Mouse (Mus musculus) embryonic stem cell, embryonic (primary cell): Measurements from ENCODE around the gene Mcam.

Source experiments
- CTCF ChIA-PET, 4 experiments: fragments of 300-600 bp in 2 of 4; fragments of 350-600 bp in 2 of 4; sonication (Branson Sonifier 250); formaldehyde crosslinking; loops; one replicate each; lab custom pipeline; 2022; ENCODE audit warnings: inconsistent platforms in 2 of 4; lab: Charles Lee
- POLR2A ChIA-PET, 4 experiments: fragments of 300-600 bp in 2 of 4; fragments of 350-600 bp in 2 of 4; sonication (Branson Sonifier 250); formaldehyde crosslinking; loops; one replicate each; lab custom pipeline; 2022; ENCODE audit warnings: antibody characterized with exemption in 4 of 4, inconsistent platforms in 1 of 4; lab: Charles Lee

Gene Mcam

GRCm38 (mm10) chr9:44134101-44134850 lies at the start of gene Mcam:
Gene Mcam (plus strand): TSS chr9:44134469.
- POLR2A ChIA-PET, result interaction anchor here in 3 of 4 experiments (0.5 to 11.4 kb wide), 25 partner anchors 8 to 471 kb away, joined by 3 to 104 read pairs (median 4); partner anchors contain the start of genes Vps11 (in 2 of the 3), Abcg4 (in 1 of the 3), Cbl (in 1 of the 3) and Ccdc84 (in 1 of the 3)
- CTCF ChIA-PET, result interaction anchor here in 3 of 4 experiments (0.8 to 2.9 kb wide), 11 partner anchors 8 to 245 kb away, joined by 3 to 13 read pairs (median 3); partner anchors contain the start of genes Hyou1 (in 1 of the 3) and Vps11 (in 1 of the 3)

DNA sequence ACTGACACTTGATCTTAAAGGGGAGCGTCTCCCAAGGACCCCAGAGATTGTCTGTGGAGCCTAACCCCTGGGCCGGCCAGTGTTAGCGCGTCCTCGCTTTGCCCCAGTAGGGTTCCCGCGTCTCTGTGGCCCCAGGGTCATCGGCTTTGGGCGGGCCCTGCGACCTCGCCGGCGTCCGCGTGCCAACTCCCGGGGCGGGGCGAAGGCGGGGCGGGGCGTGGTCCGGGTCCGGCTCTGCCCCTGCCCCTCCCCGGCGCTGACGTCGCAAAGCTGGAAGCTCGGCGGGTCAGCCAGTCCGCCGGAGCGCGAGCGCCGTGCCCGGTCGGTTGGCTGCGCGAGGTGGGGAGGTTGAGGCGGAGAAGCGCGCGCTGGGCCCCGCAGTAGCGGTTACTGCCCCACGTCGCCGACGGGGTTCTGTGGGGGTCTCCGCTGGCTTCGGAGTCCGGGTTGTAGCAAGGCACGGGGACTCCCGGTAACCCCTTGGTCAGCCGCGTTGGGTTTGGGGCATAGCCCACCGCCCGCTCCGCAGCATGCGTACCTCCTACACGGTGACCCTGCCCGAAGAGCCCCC lies 49.5 kb upstream of the Mcam start:
- ChIA-PET POLR2A (interaction anchor here (0.6 to 4.5 kb wide), 27 partner anchors 8 to 312 kb away, joined by 3 to 23 read pairs (median 4); partner anchors contain the start of genes Usp2 (in 3 of the 4), C2cd2l (in 1 of the 4), Cbl (in 1 of the 4) and H2afx (in 1 of the 4)), CTCF (interaction anchor here (0.5 to 7.2 kb wide), 16 partner anchors 9 to 1405 kb away, joined by 3 to 48 read pairs (median 5); partner anchors contain the start of gene Usp2 (in 2 of the 4))

GRCm38 (mm10) chr9:44085276-44085675 lies 49.0 kb upstream of the Mcam start:
- ChIA-PET CTCF (interaction anchor here in 3 of 4 experiments (0.6 to 7.2 kb wide), 17 partner anchors 9 to 1270 kb away, joined by 3 to 48 read pairs (median 5); partner anchors contain the start of gene Usp2 (in 2 of the 3)), POLR2A (interaction anchor here (0.8 to 4.5 kb wide), 22 partner anchors 9 to 312 kb away, joined by 3 to 23 read pairs (median 5); partner anchors contain the start of genes Usp2 (in 2 of the 4), Cbl (in 1 of the 4), H2afx (in 1 of the 4) and Slc37a4 (in 1 of the 4))

GRCm38 (mm10) chr9:44085741-44086665 lies 48.3 kb upstream of the Mcam start:
- CTCF ChIA-PET, result interaction anchor here (0.7 to 7.2 kb wide), 17 partner anchors 8 to 124 kb away, joined by 3 to 48 read pairs (median 5); partner anchors contain the start of gene Usp2 (in 1 of the 4)
- POLR2A ChIA-PET, result interaction anchor here (0.6 to 4.5 kb wide), 26 partner anchors 9 to 325 kb away, joined by 3 to 23 read pairs (median 4); partner anchors contain the start of genes Usp2 (in 2 of the 4), C2cd2l (in 1 of the 4), Cbl (in 1 of the 4) and H2afx (in 1 of the 4)

- POLR2A ChIA-PET, result interaction anchor here (0.6 to 3.5 kb wide), 19 partner anchors 8 to 324 kb away, joined by 3 to 17 read pairs (median 3); partner anchors contain the start of genes C2cd2l (in 1 of the 4), Cbl (in 1 of the 4) and H2afx (in 1 of the 4)
- CTCF ChIA-PET, result interaction anchor here (0.9 to 7.2 kb wide), 9 partner anchors 9 to 391 kb away, joined by 3 to 48 read pairs (median 4); no protein-coding TSS in a partner anchor
Observed at GRCm38 (mm10) chr9:44086960-44087359, 47.3 kb upstream of the Mcam start.

DNA sequence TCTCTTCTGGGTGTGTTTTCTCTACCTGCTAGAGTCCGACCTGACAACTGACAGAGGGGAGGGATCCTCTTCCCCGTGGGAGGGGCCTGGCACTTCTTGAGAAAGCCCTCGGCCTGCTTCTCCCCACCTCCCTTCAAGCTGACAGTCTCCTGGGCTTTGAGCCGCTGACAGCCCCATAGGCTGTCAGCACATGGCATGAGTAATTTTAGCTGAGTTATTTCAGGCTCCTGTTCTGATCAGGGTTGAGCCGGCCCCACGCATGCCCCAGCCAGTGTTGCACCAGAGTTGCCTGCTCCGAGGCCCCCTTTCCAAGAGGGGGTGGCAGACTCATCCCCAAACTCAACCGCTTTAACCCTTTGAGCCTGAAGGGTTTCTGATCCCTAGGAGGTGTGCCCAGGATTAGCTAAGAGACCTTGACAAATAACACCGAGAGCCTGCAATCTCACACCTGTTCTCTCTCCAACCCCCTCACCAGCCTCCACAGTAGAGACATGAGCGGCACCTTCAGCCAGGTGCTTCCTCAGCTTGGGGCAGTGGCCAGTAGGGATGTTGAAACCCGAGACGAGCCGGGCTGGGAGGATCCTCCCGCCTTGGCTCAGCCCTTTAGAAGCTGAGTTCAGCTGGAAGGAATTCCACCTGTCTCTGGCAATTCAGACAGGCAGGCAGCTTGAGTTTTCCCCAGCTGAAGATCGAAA lies 46.4 kb upstream of the Mcam start:
- CTCF ChIA-PET, result interaction anchor here (0.6 to 7.2 kb wide), 14 partner anchors 9 to 390 kb away, joined by 3 to 48 read pairs (median 6); no protein-coding TSS in a partner anchor
- POLR2A ChIA-PET, result interaction anchor here (0.5 to 3.5 kb wide), 21 partner anchors 8 to 980 kb away, joined by 3 to 17 read pairs (median 4); partner anchors contain the start of gene C2cd2l (in 1 of the 4)

- ChIA-PET POLR2A (interaction anchor here in 3 of 4 experiments (0.7 to 3.5 kb wide), 18 partner anchors 7 to 403 kb away, joined by 3 to 17 read pairs (median 4); partner anchors contain the start of genes H2afx (in 1 of the 3) and Usp2 (in 1 of the 3)), CTCF (interaction anchor here in 3 of 4 experiments (0.5 to 7.2 kb wide), 10 partner anchors 10 to 257 kb away, joined by 3 to 48 read pairs (median 6); no protein-coding TSS in a partner anchor)
Observed at GRCm38 (mm10) chr9:44088877-44089608, 45.2 kb upstream of the Mcam start.

GRCm38 (mm10) chr9:44093612-44094503 lies 40.4 kb upstream of the Mcam start:
- POLR2A ChIA-PET, result interaction anchor here (0.6 to 3.7 kb wide), 20 partner anchors 8 to 193 kb away, joined by 3 to 23 read pairs (median 3); partner anchors contain the start of genes C1qtnf5 (in 1 of the 4) and Usp2 (in 1 of the 4)

GRCm38 (mm10) chr9:44094737-44095136 lies 39.5 kb upstream of the Mcam start:
- CTCF ChIA-PET, result interaction anchor here (0.5 to 7.3 kb wide), 79 partner anchors 7 to 767 kb away, joined by 3 to 97 read pairs (median 4); partner anchors contain the start of genes Usp2 (in 3 of the 4), C1qtnf5 (in 2 of the 4), Cbl (in 1 of the 4) and Ccdc153 (in 1 of the 4)

More at GRCm38 (mm10) chr9:44093612-44094503, 40.4 kb upstream of the Mcam start:
- CTCF ChIA-PET, result interaction anchor here (0.5 to 7.3 kb wide), 84 partner anchors 8 to 766 kb away, joined by 3 to 97 read pairs (median 4); partner anchors contain the start of genes C1qtnf5 (in 2 of the 4), Usp2 (in 2 of the 4), Cbl (in 1 of the 4) and Gm49380 (in 1 of the 4)

GRCm38 (mm10) chr9:44095781-44096180 lies 38.5 kb upstream of the Mcam start:
- ChIA-PET POLR2A (interaction anchor here (1.0 to 3.7 kb wide), 13 partner anchors 7 to 283 kb away, joined by 3 to 23 read pairs (median 5); partner anchors contain the start of genes H2afx (in 1 of the 4), Hmbs (in 1 of the 4) and Hyou1 (in 1 of the 4)), CTCF (interaction anchor here (0.6 to 7.3 kb wide), 14 partner anchors 9 to 197 kb away, joined by 3 to 97 read pairs (median 4); partner anchors contain the start of gene C1qtnf5 (in 1 of the 4))

More at GRCm38 (mm10) chr9:44094737-44095136, 39.5 kb upstream of the Mcam start:
- POLR2A ChIA-PET, result interaction anchor here (0.6 to 3.7 kb wide), 15 partner anchors 9 to 192 kb away, joined by 3 to 23 read pairs (median 3); partner anchors contain the start of genes C1qtnf5 (in 1 of the 4) and Usp2 (in 1 of the 4)

GRCm38 (mm10) chr9:44096536-44096935 lies 37.7 kb upstream of the Mcam start:
- ChIA-PET CTCF (interaction anchor here (0.6 to 7.3 kb wide), 17 partner anchors 10 to 1318 kb away, joined by 3 to 97 read pairs (median 5); no protein-coding TSS in a partner anchor), POLR2A (interaction anchor here (0.6 to 3.7 kb wide), 24 partner anchors 8 to 382 kb away, joined by 3 to 23 read pairs (median 4); partner anchors contain the start of genes C1qtnf5 (in 1 of the 4), H2afx (in 1 of the 4), Hmbs (in 1 of the 4) and Hyou1 (in 1 of the 4))

DNA sequence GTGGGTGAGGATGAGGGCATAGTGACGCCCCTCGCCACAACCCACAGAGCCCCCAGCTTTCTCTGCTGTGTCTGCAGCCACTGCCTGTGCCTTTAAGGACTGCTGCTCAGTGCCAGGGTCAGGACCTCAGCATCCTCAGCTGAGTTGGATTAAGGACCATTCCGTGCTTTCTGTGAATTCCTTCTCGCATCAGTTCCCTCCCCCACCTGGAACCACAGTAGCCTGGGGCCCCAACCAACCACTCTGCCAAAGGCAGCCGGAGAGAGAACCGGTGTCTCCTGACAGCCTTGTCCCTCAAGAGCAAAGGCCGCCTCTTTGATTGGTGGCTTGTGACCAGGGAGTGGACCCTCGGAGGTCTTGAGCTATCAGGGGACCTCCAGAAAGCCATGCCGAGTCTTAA lies 32.8 kb upstream of the Mcam start, which contains the start of gene Mfrp:
TSS of gene Mfrp (plus strand) at position 240 of the 400 bp plus-strand sequence.
- CTCF ChIA-PET, result interaction anchor here in 2 of 4 experiments (1.1 to 2.1 kb wide), 2 partner anchors 15 kb away, joined by 3 to 6 read pairs; no protein-coding TSS in a partner anchor

DNA sequence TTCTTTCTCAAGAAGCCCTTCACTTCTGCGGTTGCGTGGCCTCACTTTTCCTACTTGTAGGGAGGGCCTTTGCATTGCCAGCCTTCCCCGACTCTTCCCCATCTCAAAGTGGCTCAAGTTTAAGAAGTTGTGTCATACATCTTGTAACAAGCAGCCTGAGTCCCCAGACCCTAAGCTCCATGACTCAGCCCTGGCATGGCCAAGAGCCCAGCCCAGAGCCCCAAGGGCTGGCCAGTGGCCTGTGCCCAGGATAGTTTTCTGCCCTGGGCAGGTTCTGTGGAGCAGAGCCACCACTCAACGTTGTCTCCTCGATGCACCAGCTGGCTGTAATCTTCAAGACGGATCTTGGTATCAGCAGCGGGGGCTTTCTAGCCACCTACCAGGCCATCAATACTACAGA lies 29.4 kb upstream of the Mcam start:
- ChIA-PET CTCF (interaction anchor here in 3 of 4 experiments (0.5 to 5.6 kb wide), 5 partner anchors 11 to 241 kb away, joined by 3 to 27 read pairs (median 3); no protein-coding TSS in a partner anchor), POLR2A (interaction anchor here in 2 of 4 experiments (1.5 to 1.9 kb wide), 2 partner anchors 9 to 11 kb away, joined by 3 to 6 read pairs; no protein-coding TSS in a partner anchor)

More for the DNA sequence above, 32.8 kb upstream of the Mcam start, which contains the start of gene Mfrp:
- POLR2A ChIA-PET, result no interaction called here
